In genomic region chr3:38806469-38807055, GRCm38 (mm10) we compare ENCODE assay signal across 16 mouse cellular contexts.
"Had no signal": no experiment of that assay in that cellular context is flagged by ENCODE, and none has a peak within 500 bp of the region (broad histone marks: within the 10 kb centered on the region; RNA-seq: fewer than 3 reads in every experiment).

No protein-coding gene starts in this region.

- ATAC-seq: liver, postnatal 0 days had no signal

- H3K9ac ChIP-seq: kidney, embryonic 15.5 days; limb, embryonic 12.5 days; liver, embryonic 13.5 days; liver, postnatal 0 days; neural tube, embryonic 13.5 days had no signal

- H3K4me2 ChIP-seq: kidney, embryonic 15.5 days; limb, embryonic 12.5 days; liver, embryonic 13.5 days; neural tube, embryonic 13.5 days had no signal

- H3K4me1 ChIP-seq: kidney, embryonic 15.5 days; liver, embryonic 13.5 days had no signal

- H3K27ac ChIP-seq: kidney, embryonic 15.5 days; limb, embryonic 12.5 days; liver, embryonic 13.5 days; neural tube, embryonic 13.5 days had no signal

- H3K4me3 ChIP-seq: kidney, embryonic 15.5 days; limb, embryonic 12.5 days; liver, embryonic 13.5 days; neural tube, embryonic 13.5 days had no signal

- H3K36me3 ChIP-seq: kidney, embryonic 15.5 days; limb, embryonic 12.5 days; liver, embryonic 13.5 days; neural tube, embryonic 13.5 days had no signal

- H3K27me3 ChIP-seq: kidney, embryonic 15.5 days; limb, embryonic 12.5 days; liver, embryonic 13.5 days; neural tube, embryonic 13.5 days had no signal

- DNase-seq: kidney, adult 18-20 months; kidney, postnatal 25 days; layer of hippocampus, adult 9-11 months; layer of hippocampus, postnatal 36 days; liver; liver, embryonic 13.5 days; liver, postnatal 0 days; midbrain, embryonic 14.5 days; retina, postnatal 1 day; right cerebral cortex, postnatal 4 days; spleen, adult 18-20 months; thymus, adult 18-20 months; thymus, postnatal 14 days had no signal

- H3K9me3 ChIP-seq: kidney, embryonic 15.5 days; limb, embryonic 12.5 days; liver, embryonic 13.5 days; neural tube, embryonic 13.5 days had no signal
